Mouse (Mus musculus) neural tube, embryonic 11.5 days (tissue): Measurements from ENCODE around the gene Hmox1. TPM values are rescaled to one million over a fixed set of nuclear protein-coding genes. Genes with fewer than 3 reads are reported as not detected.

Source experiments
- ATAC-seq: fragments of 200-750 bp; cut with Nextera tagmentation; 2 replicates; pipeline ENCODE4 v1.8.0; 2017; ENCODE audit warnings: moderate number of reproducible peaks, mild to moderate bottlenecking, moderate TSS enrichment, moderate library complexity; ENCODE audit not compliant: insufficient read depth, low FRiP score, low TSS enrichment
- DNase-seq: peaks from one replicate; pipeline ENCODE4 v3.0.0-alpha.2; 2015; ENCODE audit warnings: low spot score
- H3K27ac ChIP-seq: fragments of 300-500 bp; sonication (generic); 2 replicates; pipeline ENCODE4 v1.5.1; 2014; ENCODE audit warnings: low read depth, mild to moderate bottlenecking, low read length
- H3K27me3 ChIP-seq: fragments of 300-500 bp; sonication (generic); 2 replicates; pipeline ENCODE4 v1.6.1; 2014; ENCODE audit warnings: mild to moderate bottlenecking, low read length, mixed read lengths; ENCODE audit not compliant: control insufficient read depth, insufficient read depth
- H3K36me3 ChIP-seq: fragments of 300-500 bp; sonication (generic); 2 replicates; pipeline ENCODE4 v1.6.1; 2014; ENCODE audit warnings: mild to moderate bottlenecking, low read length, moderate library complexity, mixed read lengths; ENCODE audit not compliant: control insufficient read depth, insufficient read depth
- H3K4me1 ChIP-seq: fragments of 300-500 bp; sonication (generic); 2 replicates; pipeline ENCODE4 v1.6.1; 2014; ENCODE audit warnings: low read length, mixed read lengths; ENCODE audit not compliant: control insufficient read depth, insufficient read depth
- H3K4me2 ChIP-seq: fragments of 300-500 bp; sonication (generic); 2 replicates; pipeline ENCODE4 v1.6.1; 2014; ENCODE audit warnings: low read depth, mild to moderate bottlenecking, moderate library complexity
- H3K4me3 ChIP-seq: fragments of 300-500 bp; sonication (generic); 2 replicates; pipeline ENCODE4 v1.5.1; 2014; ENCODE audit warnings: low read depth, low read length
- H3K9ac ChIP-seq: fragments of 300-500 bp; sonication (generic); 2 replicates; pipeline ENCODE4 v1.6.1; 2014; ENCODE audit warnings: mild to moderate bottlenecking, low read length
- H3K9me3 ChIP-seq: fragments of 300-500 bp; sonication (generic); 2 replicates; pipeline ENCODE4 v1.6.1; 2016; ENCODE audit warnings: low read length; ENCODE audit not compliant: control insufficient read depth
- WGBS: fragments of 180-500 bp; shearing (Covaris S2); extraction: QIAGEN DNeasy Blood & Tissue Kit; methylation state at CpG from one replicate; pipeline ENCODE4 v1.1.7; 2014; 5-methylcytosine and 5-hydroxymethylcytosine counted together
- polyA plus RNA-seq: library from polyadenylated mRNA; unstranded; fragments of >200 nt; fragmentation: Nextera tagmentation; extraction: Ambion mirVana; gene quantifications from 2 replicates; pipeline ENCODE4 v1.2.1, GENCODE M21; 2014

Hmox1 gene
- polyA plus RNA-seq, 1 experiment from 2014 or later = 15.9 TPM

- H3K27me3 ChIP-seq = no peaks in the 10 kb centered on the region
- WGBS = under 1% methylated on average over 58 of the region's 59 CpGs
- peak within 1 kb of the TSS; percentile 71 for H3K4me2 ChIP-seq
- peaks cover 8% of the 10 kb centered on the region; the same call in 1 of the 2 replicates for H3K36me3 ChIP-seq
- no peaks in the 10 kb centered on the region for H3K9me3 ChIP-seq
- peaks cover 10% of the 10 kb centered on the region; the same call in 1 of the 2 replicates for H3K4me1 ChIP-seq
- peak; percentile 99 for DNase-seq
- ATAC-seq = peak; percentile 98
- peak within 1 kb of the TSS; percentile 81 for H3K4me3 ChIP-seq
- peak within 1 kb of the TSS; percentile 88 for H3K9ac ChIP-seq
- peak within 1 kb of the TSS; percentile 69; the same call in 1 of the 2 replicates for H3K27ac ChIP-seq
Observed at GRCm38 (mm10) chr8:75109236-75109967, 16.0 kb downstream of the Hmox1 start, which contains the start of gene Mcm5. TSS of gene Mcm5 (plus strand) at chr8:75109569.

- Histone ChIP-seq H3K4me1 (peaks cover 10% of the 10 kb centered on the region; the same call in 1 of the 2 replicates), H3K27ac (no peak overlapping the region), H3K36me3 (peaks cover 9% of the 10 kb centered on the region), H3K4me2 (peak overlapping the region; percentile 59), H3K4me3 (peak overlapping the region; percentile 81), H3K27me3 (no peaks in the 10 kb centered on the region), H3K9ac (peak overlapping the region; percentile 75), H3K9me3 (no peaks in the 10 kb centered on the region)
- WGBS = 20% methylated on average over 13 of the region's 13 CpGs
- DNase-seq (no peak), ATAC-seq (no peak)
Observed at GRCm38 (mm10) chr8:75110093-75110492, 16.7 kb downstream of the Hmox1 start.

GRCm38 (mm10) chr8:75118505-75118904 is 25.1 kb downstream of the Hmox1 start:
- Histone ChIP-seq H3K9me3 (no peaks in the 10 kb centered on the region), H3K27ac (no peak overlapping the region), H3K4me2 (no peak overlapping the region), H3K4me1 (no peaks in the 10 kb centered on the region), H3K36me3 (peaks cover 35% of the 10 kb centered on the region), H3K4me3 (no peak overlapping the region), H3K9ac (no peak overlapping the region), H3K27me3 (no peaks in the 10 kb centered on the region)
- DNase-seq (no peak), ATAC-seq (no peak)
- WGBS = 98% methylated on average over 1 of the region's 1 CpGs

- Histone ChIP-seq H3K4me1 (no peaks in the 10 kb centered on the region), H3K9ac (no peak overlapping the region), H3K27me3 (no peaks in the 10 kb centered on the region), H3K36me3 (peaks cover 31% of the 10 kb centered on the region), H3K4me3 (no peak overlapping the region), H3K9me3 (no peaks in the 10 kb centered on the region), H3K4me2 (no peak overlapping the region), H3K27ac (no peak overlapping the region)
- 90% methylated on average over 2 of the region's 2 CpGs for WGBS
- ATAC-seq (no peak), DNase-seq (no peak)
Observed at GRCm38 (mm10) chr8:75119287-75119686, 25.9 kb downstream of the Hmox1 start.

- WGBS = 96% methylated on average over 2 of the region's 2 CpGs
- no peaks in the 10 kb centered on the region for H3K4me1 ChIP-seq
- H3K36me3 ChIP-seq = peaks cover 33% of the 10 kb centered on the region
- H3K4me2 ChIP-seq = no peak overlapping the region
- DNase-seq (no peak), ATAC-seq (no peak)
- H3K4me3 ChIP-seq = no peak overlapping the region
- H3K27me3 ChIP-seq = no peaks in the 10 kb centered on the region
- H3K9ac ChIP-seq = no peak overlapping the region
- no peaks in the 10 kb centered on the region for H3K9me3 ChIP-seq
- no peak overlapping the region for H3K27ac ChIP-seq
Observed at GRCm38 (mm10) chr8:75119747-75120146, 26.3 kb downstream of the Hmox1 start.

GRCm38 (mm10) chr8:75127406-75127805 is 34.0 kb downstream of the Hmox1 start:
- H3K27me3 ChIP-seq = no peaks in the 10 kb centered on the region
- no peak overlapping the region for H3K9ac ChIP-seq
- no peaks in the 10 kb centered on the region for H3K4me1 ChIP-seq
- ATAC-seq = no peak
- H3K4me2 ChIP-seq = no peak overlapping the region
- no peak overlapping the region for H3K4me3 ChIP-seq
- H3K36me3 ChIP-seq = peaks cover 27% of the 10 kb centered on the region
- H3K9me3 ChIP-seq = no peaks in the 10 kb centered on the region
- H3K27ac ChIP-seq = no peak overlapping the region
- DNase-seq = no peak
- 45% methylated on average over 1 of the region's 1 CpGs for WGBS

GRCm38 (mm10) chr8:75132485-75132884 is 39.1 kb downstream of the Hmox1 start:
- 22% methylated on average over 3 of the region's 3 CpGs for WGBS
- Histone ChIP-seq H3K4me3 (no peak overlapping the region), H3K27ac (no peak overlapping the region), H3K9me3 (no peaks in the 10 kb centered on the region), H3K4me2 (no peak overlapping the region), H3K36me3 (peaks cover 9% of the 10 kb centered on the region), H3K27me3 (no peaks in the 10 kb centered on the region), H3K4me1 (no peaks in the 10 kb centered on the region), H3K9ac (no peak overlapping the region)
- no peak for ATAC-seq
- peak; percentile 39 for DNase-seq

- ATAC-seq = no peak
- H3K27me3 ChIP-seq = no peaks in the 10 kb centered on the region
- no peak overlapping the region for H3K4me3 ChIP-seq
- peaks cover 6% of the 10 kb centered on the region; the same call in 1 of the 2 replicates for H3K36me3 ChIP-seq
- no peak overlapping the region for H3K27ac ChIP-seq
- H3K4me1 ChIP-seq = no peaks in the 10 kb centered on the region
- no peaks in the 10 kb centered on the region for H3K9me3 ChIP-seq
- H3K9ac ChIP-seq = no peak overlapping the region
- WGBS = 82% methylated on average over 2 of the region's 2 CpGs
- DNase-seq = no peak
- H3K4me2 ChIP-seq = no peak overlapping the region
Observed at GRCm38 (mm10) chr8:75133399-75133798, 40.0 kb downstream of the Hmox1 start.
